Mouse (Mus musculus): ENCODE data around the gene Dnaja2.

Gene Dnaja2

GRCm38 (mm10) chr8:85556986-85557600 lies 1.9 kb upstream of the Dnaja2 start:
- no peak for DNase-seq (ENCODE audit: low read depth, low spot score)

GRCm38 (mm10) chr8:85554391-85555180 lies 558 bp downstream of the Dnaja2 start:
- DNase-seq (ENCODE audit: low read depth, low spot score): peak; percentile 44

- no peak for DNase-seq (ENCODE audit: low read depth, low spot score)
Observed at GRCm38 (mm10) chr8:85551934-85552333, 3.2 kb downstream of the Dnaja2 start.

- no peak for DNase-seq (ENCODE audit: low read depth, low spot score)
Observed at GRCm38 (mm10) chr8:85536332-85536731, 18.8 kb downstream of the Dnaja2 start.

GRCm38 (mm10) chr8:85534163-85534562 lies 21.0 kb downstream of the Dnaja2 start:
- DNase-seq (ENCODE audit: low read depth, low spot score): no peak

- DNase-seq (ENCODE audit: low read depth, low spot score): no peak
Observed at GRCm38 (mm10) chr8:85533434-85533833, 21.7 kb downstream of the Dnaja2 start.

GRCm38 (mm10) chr8:85532843-85533242 lies 22.3 kb downstream of the Dnaja2 start:
- DNase-seq (ENCODE audit: low read depth, low spot score): no peak

GRCm38 (mm10) chr8:85531471-85531870 lies 23.7 kb downstream of the Dnaja2 start:
- no peak for DNase-seq (ENCODE audit: low read depth, low spot score)

GRCm38 (mm10) chr8:85530717-85531116 lies 24.4 kb downstream of the Dnaja2 start:
- DNase-seq (ENCODE audit: low read depth, low spot score): no peak

- DNase-seq (ENCODE audit: low read depth, low spot score): no peak
Observed at GRCm38 (mm10) chr8:85528959-85529358, 26.2 kb downstream of the Dnaja2 start.

GRCm38 (mm10) chr8:85526105-85526504 lies 29.0 kb downstream of the Dnaja2 start:
- DNase-seq (ENCODE audit: low read depth, low spot score): peak; percentile 72

- no peak for DNase-seq (ENCODE audit: low read depth, low spot score)
Observed at GRCm38 (mm10) chr8:85524086-85524485, 31.1 kb downstream of the Dnaja2 start.

- DNase-seq (ENCODE audit: low read depth, low spot score): no peak
Observed at GRCm38 (mm10) chr8:85521332-85521731, 33.8 kb downstream of the Dnaja2 start.

GRCm38 (mm10) chr8:85520586-85520985 lies 34.6 kb downstream of the Dnaja2 start:
- DNase-seq (ENCODE audit: low read depth, low spot score): no peak

- DNase-seq (ENCODE audit: low read depth, low spot score): no peak
Observed at GRCm38 (mm10) chr8:85517956-85518355, 37.2 kb downstream of the Dnaja2 start.

- DNase-seq (ENCODE audit: low read depth, low spot score): no peak
Observed at GRCm38 (mm10) chr8:85517336-85517735, 37.8 kb downstream of the Dnaja2 start.

GRCm38 (mm10) chr8:85515391-85515790 lies 39.8 kb downstream of the Dnaja2 start:
- no peak for DNase-seq (ENCODE audit: low read depth, low spot score)

GRCm38 (mm10) chr8:85513283-85513682 lies 41.9 kb downstream of the Dnaja2 start:
- DNase-seq (ENCODE audit: low read depth, low spot score): no peak

GRCm38 (mm10) chr8:85512234-85512633 lies 42.9 kb downstream of the Dnaja2 start:
- DNase-seq (ENCODE audit: low read depth, low spot score): no peak

- no peak for DNase-seq (ENCODE audit: low read depth, low spot score)
Observed at GRCm38 (mm10) chr8:85508661-85509060, 46.5 kb downstream of the Dnaja2 start.

GRCm38 (mm10) chr8:85506620-85507019 lies 48.5 kb downstream of the Dnaja2 start:
- no peak for DNase-seq (ENCODE audit: low read depth, low spot score)

GRCm38 (mm10) chr8:85504704-85505103 lies 50.4 kb downstream of the Dnaja2 start:
- no peak for DNase-seq (ENCODE audit: low read depth, low spot score)

GRCm38 (mm10) chr8:85503065-85503464 lies 52.1 kb downstream of the Dnaja2 start:
- DNase-seq (ENCODE audit: low read depth, low spot score): no peak
